Mouse (Mus musculus) ovary, postnatal 10 days (tissue): ENCODE data around the gene Gm45234.

Experiments used
- DNase-seq: peaks from one replicate; pipeline ENCODE4 v3.0.0; 2022; ENCODE audit warnings: low spot score

The Gm45234 gene

GRCm38 (mm10) chr6:124708289-124708889, 47.4 kb downstream of the Gm45234 start:
- DNase-seq = no peak

- no peak for DNase-seq
Measured at GRCm38 (mm10) chr6:124706061-124706627, 49.7 kb downstream of the Gm45234 start.

GRCm38 (mm10) chr6:124704417-124704816, 51.4 kb downstream of the Gm45234 start:
- DNase-seq = no peak

GRCm38 (mm10) chr6:124703789-124704188, 52.0 kb downstream of the Gm45234 start:
- no peak for DNase-seq

GRCm38 (mm10) chr6:124702784-124703103, 53.1 kb downstream of the Gm45234 start:
- no peak for DNase-seq

- no peak for DNase-seq
Measured at GRCm38 (mm10) chr6:124702102-124702783, 53.6 kb downstream of the Gm45234 start.

- DNase-seq = no peak
Measured at GRCm38 (mm10) chr6:124701338-124701737, 54.5 kb downstream of the Gm45234 start.

GRCm38 (mm10) chr6:124699962-124700610, 55.7 kb downstream of the Gm45234 start:
- DNase-seq = no peak

- DNase-seq = no peak
Measured at GRCm38 (mm10) chr6:124699366-124699765, 56.5 kb downstream of the Gm45234 start.

- DNase-seq = no peak
Measured at GRCm38 (mm10) chr6:124698751-124699150, 57.1 kb downstream of the Gm45234 start.

GRCm38 (mm10) chr6:124696441-124697150, 59.2 kb downstream of the Gm45234 start:
- DNase-seq = no peak

- DNase-seq = no peak
Measured at GRCm38 (mm10) chr6:124694166-124694955, 61.5 kb downstream of the Gm45234 start.

- no peak for DNase-seq
Measured at GRCm38 (mm10) chr6:124693243-124693981, 62.4 kb downstream of the Gm45234 start.

GRCm38 (mm10) chr6:124690517-124690916, 65.3 kb downstream of the Gm45234 start:
- DNase-seq = no peak
